Mouse (Mus musculus) stomach, postnatal 0 days (tissue): Measurements from ENCODE around the gene Mfn2. TPM values are rescaled to one million over a fixed set of nuclear protein-coding genes. Genes with fewer than 3 reads are reported as not detected.

Source experiments
- ATAC-seq: fragments of 200-750 bp; cut with Nextera tagmentation; 2 replicates; pipeline ENCODE4 v1.8.0; 2017; ENCODE audit not compliant: low FRiP score, low TSS enrichment
- DNase-seq: peaks from one replicate; pipeline ENCODE4 v3.0.0-alpha.2; 2016; ENCODE audit warnings: low spot score
- H3K27ac ChIP-seq: fragments of 300-500 bp; sonication (generic); replicated peaks from 2 replicates; pipeline ENCODE4 v1.5.1; 2014; ENCODE audit warnings: mild to moderate bottlenecking, control low read depth
- H3K27me3 ChIP-seq: fragments of 300-500 bp; sonication (generic); 2 replicates; pipeline ENCODE4 v1.6.1; 2014; ENCODE audit warnings: low read length; ENCODE audit not compliant: control insufficient read depth, insufficient read depth
- H3K36me3 ChIP-seq: fragments of 300-500 bp; sonication (generic); 2 replicates; pipeline ENCODE4 v1.6.1; 2014; ENCODE audit warnings: low read length, mixed read lengths; ENCODE audit not compliant: control insufficient read depth, insufficient read depth
- H3K4me1 ChIP-seq: fragments of 300-500 bp; sonication (generic); replicated peaks from 2 replicates; pipeline ENCODE4 v1.6.1; 2014; ENCODE audit warnings: antibody characterized with exemption; ENCODE audit not compliant: control insufficient read depth, insufficient read depth
- H3K4me2 ChIP-seq: fragments of 300-500 bp; sonication (generic); replicated peaks from 2 replicates; pipeline ENCODE4 v1.6.1; 2014; ENCODE audit warnings: low read depth, mild to moderate bottlenecking, control low read depth, moderate library complexity
- H3K4me3 ChIP-seq: fragments of 300-500 bp; sonication (generic); 2 replicates; pipeline ENCODE4 v1.5.1; 2014; ENCODE audit warnings: low read depth, low read length, control low read depth
- H3K9ac ChIP-seq: fragments of 300-500 bp; sonication (generic); 2 replicates; pipeline ENCODE4 v1.6.1; 2014; ENCODE audit warnings: mild to moderate bottlenecking, low read length, control low read depth, mixed read lengths
- H3K9me3 ChIP-seq: fragments of 300-500 bp; sonication (generic); 2 replicates; pipeline ENCODE4 v1.6.1; 2016; ENCODE audit warnings: low read length; ENCODE audit not compliant: control insufficient read depth
- CTCF ChIP-seq: IDR thresholded peaks from 2 replicates; pipeline ENCODE4 v1.5.1; 2016; ENCODE audit warnings: antibody characterized with exemption, low read depth, mild to moderate bottlenecking, moderate library complexity
- EP300 ChIP-seq: optimal IDR thresholded peaks from 2 replicates; pipeline ENCODE3; 2016; ENCODE audit warnings: antibody characterized with exemption
- WGBS: fragments of 180-500 bp; shearing (Covaris S2); extraction: QIAGEN DNeasy Blood & Tissue Kit; methylation state at CpG from one replicate; pipeline ENCODE4 v1.1.7; 2014; 5-methylcytosine and 5-hydroxymethylcytosine counted together
- polyA plus RNA-seq: library from polyadenylated mRNA; unstranded; fragments of >200 nt; fragmentation: Nextera tagmentation; extraction: Ambion mirVana; gene quantifications from 2 replicates; pipeline ENCODE4 v1.2.1, GENCODE M21; 2015

Gene Mfn2
- polyA plus RNA-seq, 1 experiment from 2014 or later, result 26.7 TPM

DNA sequence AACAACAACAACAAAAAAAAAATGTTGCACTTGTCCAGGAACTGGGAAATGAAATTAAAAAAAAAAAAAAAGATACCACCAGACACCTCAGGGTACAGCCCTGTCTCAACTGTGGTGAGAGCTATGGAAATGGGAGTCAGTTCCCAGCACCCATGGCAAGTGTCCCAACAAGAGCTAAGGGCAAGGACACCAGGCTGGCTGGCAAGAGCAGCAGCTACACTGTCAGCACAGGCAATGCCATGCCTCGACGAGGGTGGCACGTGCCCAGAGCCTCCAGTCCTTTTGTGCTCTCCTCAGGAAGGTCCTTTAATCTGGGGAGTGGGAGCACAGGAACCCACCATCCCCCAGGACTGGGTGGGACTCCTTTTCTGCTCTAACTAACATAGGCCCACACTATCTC lies 20.4 kb downstream of the Mfn2 start:
- ATAC-seq (no peak), DNase-seq (no peak)
- Histone ChIP-seq H3K4me1 (no peaks in the 10 kb centered on the region), H3K27me3 (no peaks in the 10 kb centered on the region), H3K4me3 (no peak overlapping the region), H3K27ac (no peak overlapping the region), H3K36me3 (peaks cover 33% of the 10 kb centered on the region), H3K9me3 (no peaks in the 10 kb centered on the region), H3K9ac (no peak overlapping the region), H3K4me2 (no peak overlapping the region)
- TF ChIP-seq EP300 (no peak), CTCF (no peak)
- 87% methylated on average over 3 of the region's 3 CpGs for WGBS

DNA sequence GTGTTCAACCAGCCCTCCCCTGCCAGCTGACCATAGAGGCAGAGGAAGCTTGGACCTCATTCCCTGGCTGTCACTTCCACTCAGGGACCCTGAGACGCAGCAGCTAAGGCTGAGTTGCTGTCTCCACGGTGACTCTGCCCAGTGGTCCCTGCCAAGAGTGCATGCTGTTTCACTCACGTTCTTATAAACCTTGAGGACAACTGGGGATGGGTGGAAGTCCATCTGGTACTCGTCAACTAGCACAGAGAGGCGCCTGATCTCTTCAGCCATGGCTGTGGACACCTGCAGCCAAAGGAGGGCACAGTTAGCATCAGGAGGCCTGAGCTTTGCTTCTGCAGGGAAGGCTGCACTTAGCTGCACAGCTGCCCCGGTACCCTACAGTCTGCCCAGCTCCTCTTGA lies 21.5 kb downstream of the Mfn2 start:
- no peaks in the 10 kb centered on the region for H3K9me3 ChIP-seq
- TF ChIP-seq EP300 (no peak), CTCF (no peak)
- H3K9ac ChIP-seq, result no peak overlapping the region
- H3K36me3 ChIP-seq, result peaks cover 41% of the 10 kb centered on the region
- H3K4me2 ChIP-seq, result no peak overlapping the region
- WGBS, result 73% methylated on average over 6 of the region's 6 CpGs
- DNase-seq (no peak), ATAC-seq (no peak)
- no peak overlapping the region for H3K4me3 ChIP-seq
- no peak overlapping the region for H3K27ac ChIP-seq
- no peaks in the 10 kb centered on the region for H3K27me3 ChIP-seq
- no peaks in the 10 kb centered on the region for H3K4me1 ChIP-seq

GRCm38 (mm10) chr4:147881792-147882191 lies 22.7 kb downstream of the Mfn2 start:
- ATAC-seq, result no peak
- no peaks in the 10 kb centered on the region for H3K27me3 ChIP-seq
- no peaks in the 10 kb centered on the region for H3K9me3 ChIP-seq

GRCm38 (mm10) chr4:147879865-147880264 lies 24.6 kb downstream of the Mfn2 start:
- no peaks in the 10 kb centered on the region for H3K27me3 ChIP-seq
- no peak for TF ChIP-seq EP300
- no peak for TF ChIP-seq CTCF
- H3K9ac ChIP-seq, result no peak overlapping the region
- H3K4me1 ChIP-seq, result no peaks in the 10 kb centered on the region
- WGBS, result 50% methylated on average over 5 of the region's 5 CpGs
- no peak for DNase-seq
- no peak overlapping the region for H3K27ac ChIP-seq
- no peaks in the 10 kb centered on the region for H3K9me3 ChIP-seq
- no peak overlapping the region for H3K4me3 ChIP-seq
- no peak overlapping the region for H3K4me2 ChIP-seq
- no peak for ATAC-seq
- peaks cover 41% of the 10 kb centered on the region for H3K36me3 ChIP-seq

More at GRCm38 (mm10) chr4:147881792-147882191, 22.7 kb downstream of the Mfn2 start:
- 95% methylated on average over 7 of the region's 7 CpGs for WGBS
- no peak overlapping the region for H3K27ac ChIP-seq
- no peak for DNase-seq
- peaks cover 35% of the 10 kb centered on the region for H3K36me3 ChIP-seq
- no peak overlapping the region for H3K9ac ChIP-seq
- no peak overlapping the region for H3K4me2 ChIP-seq
- no peak overlapping the region for H3K4me3 ChIP-seq
- TF ChIP-seq EP300 (no peak), CTCF (no peak)
- H3K4me1 ChIP-seq, result no peaks in the 10 kb centered on the region

GRCm38 (mm10) chr4:147879456-147879855 lies 25.0 kb downstream of the Mfn2 start:
- Histone ChIP-seq H3K27me3 (no peaks in the 10 kb centered on the region), H3K9me3 (no peaks in the 10 kb centered on the region), H3K9ac (no peak overlapping the region), H3K4me2 (no peak overlapping the region), H3K27ac (no peak overlapping the region), H3K4me3 (no peak overlapping the region), H3K4me1 (no peaks in the 10 kb centered on the region), H3K36me3 (peaks cover 43% of the 10 kb centered on the region)
- 49% methylated on average over 2 of the region's 2 CpGs for WGBS
- no peak for DNase-seq
- ATAC-seq, result no peak
- TF ChIP-seq EP300, result no peak
- TF ChIP-seq CTCF, result no peak

- H3K4me2 ChIP-seq, result no peak overlapping the region
- no peaks in the 10 kb centered on the region for H3K9me3 ChIP-seq
- no peak overlapping the region for H3K4me3 ChIP-seq
- no peaks in the 10 kb centered on the region for H3K27me3 ChIP-seq
- no peak for DNase-seq
- H3K4me1 ChIP-seq, result no peaks in the 10 kb centered on the region
- WGBS, result 97% methylated on average over 9 of the region's 9 CpGs
- TF ChIP-seq EP300 (no peak), CTCF (no peak)
- H3K27ac ChIP-seq, result no peak overlapping the region
- no peak for ATAC-seq
- peaks cover 39% of the 10 kb centered on the region for H3K36me3 ChIP-seq
- no peak overlapping the region for H3K9ac ChIP-seq
Measured at GRCm38 (mm10) chr4:147878537-147878936, 26.0 kb downstream of the Mfn2 start.
